Mouse (Mus musculus): ENCODE results near the gene Mpp6.

- TF ChIP-seq POLR2A (IDR thresholded peaks at IDR 0.05; ENCODE audit: low read depth, low read length) (no peak), CTCF (IDR thresholded peaks at IDR 0.05; ENCODE audit: extremely low read depth, insufficient read depth, insufficient read length, insufficient replicate concordance) (no peak)
Observed at GRCm38 (mm10) chr6:50222351-50222750, 112.3 kb downstream of the Mpp6 start.

Measured in spleen, adult 2 months (tissue).